Mouse (Mus musculus) stomach, postnatal 0 days (tissue): ENCODE measurements around the gene Aipl1. TPM values are rescaled to one million over a fixed set of nuclear protein-coding genes. Genes with fewer than 3 reads are reported as not detected.

Experiments
- ATAC-seq: fragments of 200-750 bp; cut with Nextera tagmentation; 2 replicates; pipeline ENCODE4 v1.8.0; 2017; ENCODE audit not compliant: low FRiP score, low TSS enrichment
- DNase-seq: peaks from one replicate; pipeline ENCODE4 v3.0.0-alpha.2; 2016; ENCODE audit warnings: low spot score
- H3K27ac ChIP-seq: fragments of 300-500 bp; sonication (generic); replicated peaks from 2 replicates; pipeline ENCODE4 v1.5.1; 2014; ENCODE audit warnings: mild to moderate bottlenecking, control low read depth
- H3K27me3 ChIP-seq: fragments of 300-500 bp; sonication (generic); 2 replicates; pipeline ENCODE4 v1.6.1; 2014; ENCODE audit warnings: low read length; ENCODE audit not compliant: control insufficient read depth, insufficient read depth
- H3K36me3 ChIP-seq: fragments of 300-500 bp; sonication (generic); 2 replicates; pipeline ENCODE4 v1.6.1; 2014; ENCODE audit warnings: low read length, mixed read lengths; ENCODE audit not compliant: control insufficient read depth, insufficient read depth
- H3K4me1 ChIP-seq: fragments of 300-500 bp; sonication (generic); replicated peaks from 2 replicates; pipeline ENCODE4 v1.6.1; 2014; ENCODE audit warnings: antibody characterized with exemption; ENCODE audit not compliant: control insufficient read depth, insufficient read depth
- H3K4me2 ChIP-seq: fragments of 300-500 bp; sonication (generic); replicated peaks from 2 replicates; pipeline ENCODE4 v1.6.1; 2014; ENCODE audit warnings: low read depth, mild to moderate bottlenecking, control low read depth, moderate library complexity
- H3K4me3 ChIP-seq: fragments of 300-500 bp; sonication (generic); 2 replicates; pipeline ENCODE4 v1.5.1; 2014; ENCODE audit warnings: low read depth, low read length, control low read depth
- H3K9ac ChIP-seq: fragments of 300-500 bp; sonication (generic); 2 replicates; pipeline ENCODE4 v1.6.1; 2014; ENCODE audit warnings: mild to moderate bottlenecking, low read length, control low read depth, mixed read lengths
- H3K9me3 ChIP-seq: fragments of 300-500 bp; sonication (generic); 2 replicates; pipeline ENCODE4 v1.6.1; 2016; ENCODE audit warnings: low read length; ENCODE audit not compliant: control insufficient read depth
- CTCF ChIP-seq: IDR thresholded peaks from 2 replicates; pipeline ENCODE4 v1.5.1; 2016; ENCODE audit warnings: antibody characterized with exemption, low read depth, mild to moderate bottlenecking, moderate library complexity
- EP300 ChIP-seq: optimal IDR thresholded peaks from 2 replicates; pipeline ENCODE3; 2016; ENCODE audit warnings: antibody characterized with exemption
- WGBS: fragments of 180-500 bp; shearing (Covaris S2); extraction: QIAGEN DNeasy Blood & Tissue Kit; methylation state at CpG from one replicate; pipeline ENCODE4 v1.1.7; 2014; 5-methylcytosine and 5-hydroxymethylcytosine counted together
- polyA plus RNA-seq: library from polyadenylated mRNA; unstranded; fragments of >200 nt; fragmentation: Nextera tagmentation; extraction: Ambion mirVana; gene quantifications from 2 replicates; pipeline ENCODE4 v1.2.1, GENCODE M21; 2015

Aipl1 gene
- polyA plus RNA-seq, 1 experiment from 2014 or later: 0.16 TPM

DNA sequence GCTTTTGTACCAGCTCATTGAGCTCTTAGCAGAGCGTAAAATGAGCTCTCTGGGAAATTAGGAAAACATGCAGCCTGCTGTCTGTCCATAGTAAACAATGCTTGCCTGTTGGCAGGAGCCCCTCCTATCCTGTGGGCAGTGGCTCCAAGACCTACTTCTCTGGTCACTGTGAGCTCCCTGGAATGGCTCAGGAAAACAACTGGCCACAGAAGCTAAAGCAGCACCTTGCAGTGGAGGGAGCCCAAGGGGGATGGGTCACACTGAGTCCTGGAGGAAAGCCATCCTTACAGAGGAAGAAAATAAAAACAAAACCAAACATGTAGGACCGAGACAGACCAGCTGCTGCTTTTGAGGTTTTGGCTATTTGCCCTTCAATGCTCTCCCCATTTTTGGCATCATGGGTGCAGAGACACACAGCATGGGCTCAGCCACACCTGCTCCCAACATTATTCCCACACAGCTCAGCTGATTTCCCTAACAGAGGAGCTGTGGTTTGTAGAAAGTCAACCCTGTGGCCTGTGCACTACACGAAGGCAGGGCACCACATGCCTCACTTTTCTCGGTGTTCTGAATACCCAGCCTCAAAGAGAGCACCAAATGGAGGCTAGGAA, 52.1 kb downstream of the Aipl1 start:
- Histone ChIP-seq H3K4me3 (no peak overlapping the region), H3K4me2 (no peak overlapping the region), H3K36me3 (no peaks in the 10 kb centered on the region), H3K27ac (no peak overlapping the region), H3K9ac (no peak overlapping the region), H3K4me1 (no peaks in the 10 kb centered on the region), H3K27me3 (no peaks in the 10 kb centered on the region), H3K9me3 (no peaks in the 10 kb centered on the region)
- TF ChIP-seq CTCF (no peak), EP300 (no peak)
- 38% methylated on average over 4 of the region's 4 CpGs for WGBS
- DNase-seq (no peak), ATAC-seq (no peak)

GRCm38 (mm10) chr11:71984093-71984492, 53.2 kb downstream of the Aipl1 start:
- TF ChIP-seq CTCF (no peak), EP300 (no peak)
- Histone ChIP-seq H3K27me3 (no peaks in the 10 kb centered on the region), H3K9ac (no peak overlapping the region), H3K27ac (no peak overlapping the region), H3K9me3 (no peaks in the 10 kb centered on the region), H3K4me3 (no peak overlapping the region), H3K4me2 (no peak overlapping the region), H3K4me1 (no peaks in the 10 kb centered on the region), H3K36me3 (no peaks in the 10 kb centered on the region)
- 79% methylated on average over 2 of the region's 2 CpGs for WGBS
- ATAC-seq (no peak), DNase-seq (no peak)

Other genes starting within 250 kb of the Aipl1 start
- 18.0 and 22.2 TPM in 2 replicates for gene Pimreg, start 4.5 kb upstream of the Aipl1 start, polyA plus RNA-seq
- 1.2 and 1.3 TPM in 2 replicates for gene Pitpnm3, start 98.3 kb upstream of the Aipl1 start, polyA plus RNA-seq
- gene Gm43951, start 169.3 kb upstream of the Aipl1 start, polyA plus RNA-seq: 0.06 and 0.10 TPM in 2 replicates
- gene 4933427D14Rik, start 169.9 kb upstream of the Aipl1 start, polyA plus RNA-seq: 4.8 and 7.2 TPM in 2 replicates
- gene Txndc17, start 170.0 kb upstream of the Aipl1 start, polyA plus RNA-seq: 271 TPM in 2 replicates
- gene Med31, start 178.1 kb upstream of the Aipl1 start, polyA plus RNA-seq: 25.8 and 28.1 TPM in 2 replicates
- gene Slc13a5, start 229.7 kb upstream of the Aipl1 start, polyA plus RNA-seq: 0.06 and 0.12 TPM in 2 replicates